Mouse (Mus musculus): ENCODE measurements around the gene P4ha2. TPM values are rescaled to one million over a fixed set of nuclear protein-coding genes. Genes with fewer than 3 reads are reported as not detected.
A peak's percentile ranks its signal among the peaks of the same experiment; 100 is the strongest.

Gene P4ha2
- total RNA-seq, 2 experiments from 2014 or later = 21.8 to 32.0 TPM

DNA sequence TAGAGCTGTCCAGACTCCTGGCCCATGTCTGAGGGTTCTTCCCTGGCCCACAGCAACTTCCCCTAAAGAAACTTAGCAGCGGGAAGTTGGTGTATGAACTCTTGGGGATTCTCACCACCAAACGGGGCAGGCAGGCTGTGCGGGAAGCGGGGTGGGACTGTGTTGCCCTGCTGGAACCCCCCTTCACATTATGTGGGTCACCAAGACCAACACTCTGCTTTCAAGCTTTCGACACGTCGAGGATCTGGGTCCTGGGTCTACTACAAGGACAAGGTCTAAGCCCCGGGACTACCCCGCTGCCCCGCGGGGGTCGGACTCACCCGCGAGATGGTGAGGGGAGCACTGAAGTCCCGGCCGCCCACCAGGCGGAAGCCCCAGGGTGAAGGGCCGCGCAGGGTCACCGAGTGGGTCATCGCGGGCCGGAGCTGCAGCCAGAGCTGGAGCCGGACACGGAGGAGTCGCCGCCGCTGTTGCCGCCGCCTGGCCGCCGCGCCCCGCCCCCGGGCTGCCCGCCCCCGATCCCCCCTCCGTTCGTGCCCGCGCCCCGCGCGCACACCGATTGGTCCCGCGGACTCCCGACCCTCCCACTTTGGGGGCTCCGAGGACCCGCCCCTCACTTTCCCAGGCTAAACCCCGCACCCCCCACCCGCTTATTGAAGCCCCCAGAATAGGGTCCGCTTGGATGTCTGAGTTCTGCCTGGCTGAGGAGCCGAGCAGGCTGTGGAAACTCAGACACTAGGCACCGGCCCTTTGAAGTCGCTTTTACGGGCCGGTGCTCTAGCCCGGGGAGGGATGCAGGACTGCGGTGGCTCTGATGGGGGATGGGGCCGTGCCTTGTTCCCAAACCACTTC, 31.1 kb upstream of the P4ha2 start, which contains the start of gene Pdlim4:
Pdlim4 (minus strand) TSS at position 495 of the 852 bp plus-strand sequence.
- H3K4me3 ChIP-seq = peak within 1 kb of the TSS; percentile 42
- DNase-seq (ENCODE audit: extremely low spot score in 1 of 2, low spot score in 2 of 2) = no peak
- intact Hi-C loops (cut with DNase I) = no loop called here
- TF ChIP-seq CTCF (IDR thresholded peaks at IDR 0.05) = no peak
- peak within 1 kb of the TSS; percentile 47; the same call in 1 of the 2 replicates for H3K27ac ChIP-seq

GRCm38 (mm10) chr11:54071726-54072445, 28.0 kb upstream of the P4ha2 start:
- Histone ChIP-seq H3K4me3 (no peak overlapping the region), H3K27ac (no peak overlapping the region)
- intact Hi-C loops (cut with DNase I) = no loop called here
- DNase-seq (ENCODE audit: extremely low spot score in 1 of 2, low spot score in 2 of 2) = no peak
- TF ChIP-seq CTCF (IDR thresholded peaks at IDR 0.05) = no peak

- no peak overlapping the region for H3K27ac ChIP-seq
- no peak for DNase-seq (ENCODE audit: extremely low spot score in 1 of 2, low spot score in 2 of 2)
- intact Hi-C loops (cut with DNase I) = no loop called here
- no peak overlapping the region for H3K4me3 ChIP-seq
- TF ChIP-seq CTCF (IDR thresholded peaks at IDR 0.05) = no peak
These were observed 26.6 kb upstream of the P4ha2 start for GRCm38 (mm10) chr11:54073291-54073690.

DNA sequence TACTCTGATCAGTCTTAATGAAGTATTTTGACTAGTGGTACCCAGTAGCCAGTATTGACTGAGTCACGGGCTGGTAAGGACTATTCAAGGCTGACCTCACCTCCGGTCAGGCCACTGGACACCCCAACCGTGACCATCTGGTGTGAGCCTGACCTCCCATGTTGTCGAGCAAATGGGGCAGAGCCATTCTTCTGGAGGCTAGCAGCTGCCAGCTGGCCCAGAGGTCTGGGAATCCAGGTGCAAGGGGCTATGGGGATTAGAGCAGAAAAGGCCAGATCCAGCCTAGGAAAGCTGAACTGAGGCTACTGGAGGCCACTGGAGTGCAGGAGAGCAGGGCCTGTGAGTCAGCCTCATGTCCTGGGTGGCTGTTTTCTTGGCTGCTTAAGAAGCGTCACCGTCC, 24.5 kb upstream of the P4ha2 start:
- no peak overlapping the region for H3K27ac ChIP-seq
- intact Hi-C loops (cut with DNase I) = no loop called here
- TF ChIP-seq CTCF (IDR thresholded peaks at IDR 0.05) = no peak
- no peak for DNase-seq (ENCODE audit: extremely low spot score in 1 of 2, low spot score in 2 of 2)
- no peak overlapping the region for H3K4me3 ChIP-seq

DNA sequence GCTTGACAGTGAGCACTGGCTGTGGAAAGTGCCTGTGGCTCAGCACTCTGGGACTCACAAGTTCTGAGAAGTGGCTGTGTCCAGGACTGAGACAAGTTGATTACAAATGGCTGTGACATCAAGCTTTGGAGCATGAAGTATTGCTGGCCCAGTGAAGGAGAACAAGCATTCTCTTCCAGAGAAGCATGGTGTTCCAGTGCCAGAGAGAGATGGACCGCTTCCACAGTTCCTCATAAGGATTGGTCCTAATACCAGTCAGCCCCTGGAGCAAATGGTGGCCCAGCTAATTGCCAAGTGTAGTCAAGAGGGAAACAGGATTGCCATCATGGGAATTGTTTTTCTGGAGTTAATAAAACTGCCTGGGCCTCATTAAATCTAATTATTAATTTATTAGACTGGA, 23.8 kb upstream of the P4ha2 start:
- intact Hi-C loops (cut with DNase I) = no loop called here
- H3K4me3 ChIP-seq = no peak overlapping the region
- H3K27ac ChIP-seq = no peak overlapping the region
- no peak for TF ChIP-seq CTCF (IDR thresholded peaks at IDR 0.05)
- DNase-seq (ENCODE audit: extremely low spot score in 1 of 2, low spot score in 2 of 2) = no peak

GRCm38 (mm10) chr11:54080435-54080834, 19.5 kb upstream of the P4ha2 start:
- no peak for TF ChIP-seq CTCF (IDR thresholded peaks at IDR 0.05)
- intact Hi-C loops (cut with DNase I) = no loop called here
- no peak overlapping the region for H3K4me3 ChIP-seq
- no peak overlapping the region for H3K27ac ChIP-seq
- DNase-seq (ENCODE audit: extremely low spot score in 1 of 2, low spot score in 2 of 2) = no peak

DNA sequence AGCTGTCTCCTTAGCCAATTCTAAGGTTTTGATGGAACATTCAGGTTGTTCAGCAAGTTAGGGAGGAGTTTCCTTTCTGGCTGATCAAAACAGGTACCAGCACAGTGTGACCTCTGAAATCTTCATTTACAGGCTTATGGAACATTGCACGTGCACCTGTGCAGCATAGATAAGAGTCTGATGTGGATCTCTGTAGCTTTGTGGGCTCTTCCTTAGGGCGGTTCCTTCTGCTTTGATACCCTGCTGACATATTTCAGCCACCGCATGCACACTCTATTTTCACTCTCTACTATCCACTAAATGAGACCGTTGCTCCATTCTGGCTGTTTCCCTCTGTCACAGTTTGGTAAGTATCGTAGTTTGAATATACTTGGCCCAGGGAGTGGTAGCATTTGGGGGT, 17.2 kb upstream of the P4ha2 start:
- Histone ChIP-seq H3K27ac (no peak overlapping the region), H3K4me3 (no peak overlapping the region)
- DNase-seq (ENCODE audit: extremely low spot score in 1 of 2, low spot score in 2 of 2) = no peak
- no peak for TF ChIP-seq CTCF (IDR thresholded peaks at IDR 0.05)
- intact Hi-C loops (cut with DNase I) = no loop called here

- intact Hi-C loops (cut with DNase I) = no loop called here
- DNase-seq (ENCODE audit: extremely low spot score in 1 of 2, low spot score in 2 of 2) = no peak
- no peak for TF ChIP-seq CTCF (IDR thresholded peaks at IDR 0.05)
- H3K4me3 ChIP-seq = no peak overlapping the region
- H3K27ac ChIP-seq = no peak overlapping the region
These were observed 14.9 kb upstream of the P4ha2 start for GRCm38 (mm10) chr11:54084976-54085375.

DNA sequence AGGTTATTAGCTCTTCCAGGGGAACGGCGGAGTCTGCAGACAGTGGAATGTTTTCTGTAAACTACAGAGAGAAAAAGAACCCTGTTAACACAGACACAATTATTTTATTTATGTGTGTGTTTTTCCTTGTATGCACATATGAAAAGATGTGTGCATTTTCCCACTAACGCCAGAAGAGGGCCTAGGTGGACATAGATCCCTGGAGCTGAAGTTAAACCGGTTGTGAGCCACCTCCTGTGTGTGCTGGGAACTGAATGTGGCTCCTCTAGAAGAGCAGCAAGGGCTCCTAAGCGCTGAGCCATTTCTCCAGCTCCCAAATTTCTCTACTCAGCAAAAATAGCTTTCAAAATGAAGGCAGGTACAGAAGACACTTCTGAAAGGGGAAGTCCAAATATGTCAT, 14.1 kb upstream of the P4ha2 start:
- Histone ChIP-seq H3K4me3 (no peak overlapping the region), H3K27ac (no peak overlapping the region)
- DNase-seq (ENCODE audit: extremely low spot score in 1 of 2, low spot score in 2 of 2) = no peak
- intact Hi-C loops (cut with DNase I) = no loop called here
- no peak for TF ChIP-seq CTCF (IDR thresholded peaks at IDR 0.05)

GRCm38 (mm10) chr11:54088253-54088946, 11.5 kb upstream of the P4ha2 start:
- no peak for DNase-seq (ENCODE audit: extremely low spot score in 1 of 2, low spot score in 2 of 2)
- TF ChIP-seq CTCF (IDR thresholded peaks at IDR 0.05) = no peak
- Histone ChIP-seq H3K4me3 (no peak overlapping the region), H3K27ac (no peak overlapping the region; the same call in 1 of the 2 replicates)
- intact Hi-C loops (cut with DNase I) = loop anchor here (2.0 kb wide), 1 partner anchor 30 kb away; no protein-coding TSS in a partner anchor

DNA sequence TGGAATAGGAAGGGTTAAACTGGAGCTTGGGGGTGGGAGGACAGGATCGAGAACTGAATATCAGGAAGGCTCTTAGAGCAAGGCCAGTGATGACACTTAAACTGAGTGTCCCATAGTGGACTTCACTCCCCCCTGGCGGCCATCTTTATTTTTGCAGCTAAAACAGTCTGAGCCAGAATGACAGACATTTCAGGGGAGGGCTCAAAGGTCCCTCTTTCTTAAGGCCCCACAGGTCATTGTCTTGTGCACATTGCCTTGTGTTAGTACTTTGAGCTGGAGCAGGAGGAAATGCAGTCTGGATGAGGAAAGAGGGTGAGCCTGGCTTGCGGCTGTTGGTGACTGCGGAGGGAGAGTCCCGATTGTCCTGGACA, 11.0 kb upstream of the P4ha2 start:
- intact Hi-C loops (cut with DNase I) = loop anchor here (1.0 to 2.0 kb wide), 2 partner anchors 30 to 87 kb away; no protein-coding TSS in a partner anchor
- peak; percentile 63 to 73 for DNase-seq (ENCODE audit: extremely low spot score in 1 of 2, low spot score in 2 of 2)
- no peak overlapping the region for H3K4me3 ChIP-seq
- TF ChIP-seq CTCF (IDR thresholded peaks at IDR 0.05) = peak; percentile 77
- H3K27ac ChIP-seq = no peak overlapping the region; the same call in 1 of the 2 replicates

Measured in left cerebral cortex, adult 2 months (tissue).